Mouse (Mus musculus) testis, postnatal 10 days (tissue): ENCODE measurements at regions not wholly inside any gene's neighbourhood (a gene's known extent, or its start where the extent isn't known, plus 50 kb on each side); places are given as distances from the start of the nearest gene placed in this dataset.

Source experiments
- DNase-seq: peaks from one replicate; pipeline ENCODE4 v3.0.0; 2021; ENCODE audit warnings: low spot score

DNA sequence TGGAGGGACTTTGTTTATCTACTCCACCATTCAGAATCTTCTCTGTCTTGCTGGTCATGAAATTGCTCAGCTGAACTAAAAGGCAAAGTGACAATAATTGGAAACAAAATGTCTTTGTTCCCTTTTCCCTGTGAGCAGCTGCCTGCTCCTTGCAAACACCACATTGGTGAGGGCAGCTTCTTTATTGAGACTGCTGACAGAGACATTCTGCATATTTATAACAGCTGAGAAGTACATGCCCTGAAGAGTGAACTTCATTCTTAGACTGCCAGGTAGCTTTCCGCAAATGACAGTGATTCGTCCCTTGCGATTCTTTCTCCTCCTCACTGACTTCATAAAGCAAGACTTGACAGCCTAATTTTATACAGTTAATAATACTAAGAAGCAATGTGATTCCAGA, 237.0 kb downstream of the Cps1 start:
- DNase-seq, result no peak

DNA sequence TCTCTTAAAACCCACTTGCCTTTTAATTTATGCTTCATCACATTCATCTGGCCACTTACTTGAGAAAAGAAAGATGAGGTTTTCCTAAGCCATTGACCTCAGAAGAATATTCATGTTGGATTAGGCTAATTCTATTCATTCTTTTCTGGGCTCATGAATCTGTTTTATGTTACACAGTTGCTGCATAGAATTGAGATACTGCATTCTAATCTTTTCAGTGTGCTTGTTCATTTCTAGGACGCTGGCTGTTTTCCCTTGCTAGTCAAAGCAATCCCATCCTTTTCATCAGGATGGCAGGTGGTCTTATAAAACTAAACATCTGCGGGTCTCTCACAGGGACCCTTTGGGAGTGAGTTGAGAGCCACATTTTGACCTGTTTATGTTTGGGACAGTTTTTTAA, 243.2 kb downstream of the Cps1 start:
- DNase-seq, result no peak

DNA sequence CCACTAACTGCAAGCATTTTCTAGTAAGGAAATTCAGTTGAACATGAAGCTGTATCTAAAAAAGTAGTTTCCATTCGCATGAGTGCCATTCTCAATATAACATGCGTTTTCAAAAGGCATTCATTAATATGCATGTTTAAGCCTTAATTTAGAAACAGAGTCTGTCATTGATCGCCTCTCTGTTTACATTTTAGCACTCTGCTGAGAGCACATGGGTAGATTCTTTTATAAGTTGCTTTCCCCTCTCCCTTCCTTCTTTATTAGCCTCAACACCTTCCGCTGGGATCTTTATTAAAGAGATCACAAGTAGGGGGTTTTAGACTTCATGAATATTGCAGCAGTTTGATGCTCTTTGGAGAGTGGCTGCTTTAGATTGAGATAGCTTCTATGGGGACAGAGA, 243.7 kb downstream of the Cps1 start:
- DNase-seq, result no peak

DNA sequence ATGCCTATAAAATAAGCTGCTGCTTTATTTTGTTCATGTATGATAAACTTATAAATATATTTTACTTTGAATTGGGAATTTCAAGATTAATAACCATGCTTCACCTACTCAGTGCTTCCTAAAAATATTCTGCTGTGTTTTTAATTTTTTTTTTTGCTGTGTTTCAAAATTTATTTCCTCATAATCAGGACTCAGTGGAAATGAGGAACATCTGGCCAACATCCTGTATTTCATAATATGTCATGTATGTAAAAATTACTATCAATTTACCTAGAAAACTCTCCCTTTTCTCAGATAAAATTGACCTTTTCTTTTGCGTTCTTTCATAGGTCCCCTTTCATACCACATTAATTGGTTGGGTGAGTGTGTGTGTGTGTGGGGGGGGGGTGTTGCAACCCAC, 259.5 kb downstream of the Cps1 start:
- DNase-seq, result no peak

DNA sequence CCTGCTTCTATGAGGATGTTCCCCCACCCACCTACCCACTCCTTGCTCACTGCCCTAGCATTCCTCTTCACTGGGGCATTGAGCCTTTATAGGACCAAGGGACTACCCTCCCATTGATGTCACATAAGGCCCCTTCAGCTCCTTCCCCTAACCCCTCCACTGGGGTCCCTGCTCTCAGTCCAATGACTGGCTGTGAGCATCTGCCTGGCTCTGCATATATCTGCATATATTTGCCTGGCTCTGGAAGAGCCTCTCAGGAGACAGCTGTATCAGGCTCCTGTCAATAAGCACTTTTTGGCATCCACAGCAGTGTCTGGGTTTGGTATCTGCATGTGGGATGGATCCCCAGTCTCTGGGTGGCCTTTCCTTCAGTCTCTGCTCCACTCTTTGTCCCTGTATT, 262.6 kb downstream of the Cps1 start:
- no peak for DNase-seq

DNA sequence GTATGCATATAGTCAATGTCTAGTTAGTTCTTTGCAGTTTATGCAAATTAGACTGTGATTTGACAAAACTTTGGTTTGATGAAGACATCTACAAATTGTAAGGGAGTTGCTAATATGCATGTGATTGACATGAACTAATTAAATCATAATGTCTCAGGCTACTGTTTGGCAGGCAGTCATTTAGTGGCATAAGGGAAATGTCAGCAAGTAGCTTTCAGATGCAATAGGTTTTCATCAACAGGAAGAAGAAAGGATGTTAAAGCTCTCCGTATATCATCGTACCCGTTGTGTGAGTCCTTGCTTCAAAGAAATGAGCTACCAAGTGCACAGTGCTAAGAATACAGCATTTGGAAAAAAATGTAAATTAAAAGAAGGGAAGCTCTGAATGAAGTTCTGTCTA, 264.1 kb downstream of the Cps1 start:
- DNase-seq, result no peak

DNA sequence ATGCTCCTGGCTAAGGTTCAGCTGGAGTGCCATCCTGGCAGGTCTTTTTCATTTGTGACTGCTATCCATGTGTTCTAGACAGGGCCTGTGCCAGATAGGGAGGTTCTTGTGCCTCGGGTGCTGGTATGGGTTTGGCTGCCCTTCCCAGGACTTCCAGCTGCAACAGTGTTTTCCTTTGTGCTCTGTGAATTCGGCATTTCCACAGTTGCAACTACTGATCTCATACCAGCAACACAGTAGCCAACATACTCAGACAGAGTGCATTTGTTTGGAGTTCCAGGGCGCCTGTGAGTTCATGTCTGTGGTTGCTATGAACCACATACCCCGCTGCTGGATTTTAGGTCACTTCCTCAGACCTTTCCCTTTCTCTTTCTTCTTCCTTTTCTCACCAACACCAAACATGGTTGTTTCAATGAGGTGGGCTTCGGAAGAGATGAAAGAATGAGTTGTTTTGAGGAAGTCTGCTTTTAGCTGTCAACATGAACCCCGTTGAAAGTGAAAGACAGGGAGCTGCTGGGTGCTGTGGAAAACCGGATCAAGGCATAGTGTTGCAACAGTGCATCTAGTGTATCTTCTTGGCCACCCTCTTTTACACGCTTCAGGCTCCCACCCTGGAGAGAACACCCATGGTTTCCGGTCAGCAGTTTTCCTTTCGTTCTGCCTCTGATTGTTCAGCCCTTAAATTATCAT, 275.1 kb downstream of the Cps1 start:
- peak; percentile 54 for DNase-seq

DNA sequence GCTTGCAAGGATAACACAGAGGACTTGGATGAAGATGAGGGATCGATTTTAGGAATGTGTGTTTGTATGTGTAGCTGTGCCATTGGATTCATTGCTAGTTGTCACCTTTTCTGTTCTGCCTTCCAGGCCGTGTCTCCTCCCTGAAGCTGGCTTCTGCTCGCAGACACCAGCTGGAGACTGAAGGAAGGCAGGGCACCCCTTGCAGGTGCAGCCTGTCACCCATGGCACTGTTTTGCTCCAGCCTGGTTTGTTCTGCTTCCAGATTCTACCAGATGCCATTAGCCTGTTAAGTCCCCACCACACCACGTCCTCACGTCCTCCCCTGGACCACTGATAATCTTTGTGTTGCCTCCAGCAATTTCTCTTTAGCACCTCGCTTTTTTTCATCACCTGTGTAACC, 286.7 kb downstream of the Cps1 start:
- no peak for DNase-seq

DNA sequence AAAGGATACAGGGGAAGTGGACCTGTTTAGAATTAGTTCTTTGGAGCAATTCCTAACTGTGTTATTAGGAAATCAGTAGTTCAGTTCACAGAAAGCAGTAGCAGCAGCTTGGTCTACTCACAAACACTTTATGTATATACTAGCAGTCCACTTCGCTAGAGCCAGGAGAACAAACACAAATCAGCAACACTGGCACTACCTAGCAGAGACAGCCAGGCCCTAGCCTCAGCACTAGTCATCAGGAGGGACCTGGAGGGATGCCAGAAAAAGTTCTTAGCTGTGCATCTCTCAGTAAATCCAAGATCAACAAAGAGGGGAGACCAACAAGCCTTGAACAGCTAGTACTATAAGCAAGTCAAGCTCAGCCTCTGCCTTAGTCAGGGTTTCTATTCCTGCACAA, 294.4 kb downstream of the Cps1 start:
- no peak for DNase-seq

DNA sequence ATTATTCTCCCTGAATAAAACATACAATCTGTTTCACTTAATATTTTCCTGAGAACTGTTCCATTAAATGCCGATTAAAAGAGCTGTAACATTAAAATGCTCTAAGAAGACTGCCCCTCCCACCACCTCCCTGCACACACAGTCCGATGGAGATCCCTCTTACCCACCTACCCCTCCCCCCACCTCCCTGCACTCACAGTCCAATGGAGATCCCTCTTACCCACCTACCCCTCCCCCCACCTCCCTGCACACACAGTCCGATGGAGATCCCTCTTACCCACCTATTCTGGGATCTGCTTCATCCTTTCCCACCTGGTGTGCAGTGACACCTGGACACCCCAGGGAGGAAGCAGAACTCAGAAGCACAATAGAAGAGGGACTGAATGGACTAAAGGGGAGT, 305.6 kb downstream of the Cps1 start:
- DNase-seq, result no peak

DNA sequence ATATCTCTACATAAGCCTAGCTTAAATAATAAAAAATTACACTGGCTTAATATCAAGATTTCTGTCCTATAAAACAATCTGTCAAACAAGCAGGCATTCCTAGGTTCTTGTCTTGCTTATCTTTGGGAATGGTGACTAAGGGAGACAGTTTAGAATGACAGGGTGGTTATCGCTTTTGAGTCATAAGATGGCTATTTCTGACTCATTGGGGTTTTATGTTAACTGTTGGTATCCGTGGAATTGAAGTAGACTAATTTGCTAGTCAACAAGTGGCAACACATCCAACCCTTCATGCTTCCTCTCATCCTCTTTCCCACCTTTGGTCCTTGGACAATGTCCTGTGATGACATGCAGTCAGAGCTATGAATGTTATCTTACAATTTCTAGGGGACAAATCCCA, 328.0 kb downstream of the Cps1 start:
- no peak for DNase-seq

DNA sequence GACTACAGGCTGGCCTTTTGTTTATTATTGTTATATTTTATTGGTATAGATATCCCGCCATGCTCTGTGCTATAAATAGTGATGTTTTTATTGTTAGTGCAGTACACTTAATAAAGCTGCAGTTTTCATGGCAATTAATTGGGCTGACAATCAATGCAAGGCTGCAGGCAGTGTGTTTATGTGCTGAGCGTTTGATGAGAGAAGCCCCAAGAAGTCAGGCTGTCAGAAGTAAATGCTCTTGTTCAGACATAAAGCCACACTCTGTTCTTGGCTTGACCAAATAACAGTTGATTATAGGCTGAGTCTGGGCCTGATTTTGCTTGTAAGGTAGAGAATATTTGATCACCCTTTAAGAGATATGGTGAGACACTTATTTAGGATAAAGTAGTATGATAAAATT, 341.4 kb downstream of the Cps1 start:
- DNase-seq, result no peak

DNA sequence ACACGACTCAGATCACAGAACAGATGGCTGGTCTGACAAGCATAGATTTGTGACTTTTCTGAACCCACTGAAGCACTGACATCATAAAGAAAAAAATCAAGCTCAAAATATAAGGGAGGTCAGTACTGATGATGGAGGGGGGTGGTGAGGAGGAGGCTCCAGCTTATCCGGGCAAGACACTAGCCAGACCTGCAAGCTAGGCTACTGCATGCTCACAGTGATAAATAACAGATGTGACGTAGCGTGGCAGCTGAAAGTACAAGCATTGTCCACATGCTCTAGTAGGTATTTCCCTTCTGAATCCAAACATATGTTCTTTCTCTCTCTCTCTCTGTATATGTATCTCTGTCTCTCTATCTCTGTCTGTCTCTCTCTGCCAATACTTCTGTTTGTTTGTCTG, 342.7 kb downstream of the Cps1 start:
- DNase-seq, result no peak

DNA sequence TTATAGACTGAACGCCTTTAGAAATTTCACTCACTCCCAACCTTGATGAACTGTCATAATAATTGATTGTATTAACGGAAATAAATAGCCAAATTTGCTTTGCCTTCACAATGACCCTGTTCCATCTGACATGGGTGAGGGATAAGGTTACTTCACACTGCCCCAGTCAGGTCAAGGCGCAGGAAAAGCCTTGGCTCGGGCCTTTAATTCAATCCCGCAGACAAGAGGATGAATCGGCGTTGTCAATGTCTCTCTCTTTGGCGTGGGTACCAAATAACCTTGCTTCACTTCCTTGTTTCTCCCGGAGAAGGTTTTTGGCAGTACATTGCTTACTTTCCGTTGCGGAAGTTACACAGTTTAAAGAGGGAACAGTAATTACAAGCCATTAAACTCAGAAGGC, 354.2 kb downstream of the Cps1 start:
- DNase-seq, result no peak

DNA sequence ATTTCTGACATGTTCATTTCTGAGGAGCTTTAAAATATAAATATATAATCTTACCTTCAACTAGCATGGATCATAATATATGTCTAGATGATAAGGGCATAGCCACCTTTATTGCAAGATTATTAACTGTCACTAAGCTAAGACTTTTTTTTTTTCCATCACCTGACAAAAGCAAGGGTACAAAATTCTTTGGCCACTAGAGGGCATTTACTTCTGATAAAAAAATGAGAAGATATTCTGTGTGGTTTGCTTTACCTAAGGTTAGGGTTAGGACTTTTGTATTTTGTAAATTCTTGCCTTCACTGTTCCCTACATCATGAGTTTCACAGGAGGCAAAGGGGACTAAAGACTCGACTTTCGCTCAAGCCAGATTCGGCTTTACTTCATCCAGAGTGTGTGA, 355.1 kb downstream of the Cps1 start:
- no peak for DNase-seq

DNA sequence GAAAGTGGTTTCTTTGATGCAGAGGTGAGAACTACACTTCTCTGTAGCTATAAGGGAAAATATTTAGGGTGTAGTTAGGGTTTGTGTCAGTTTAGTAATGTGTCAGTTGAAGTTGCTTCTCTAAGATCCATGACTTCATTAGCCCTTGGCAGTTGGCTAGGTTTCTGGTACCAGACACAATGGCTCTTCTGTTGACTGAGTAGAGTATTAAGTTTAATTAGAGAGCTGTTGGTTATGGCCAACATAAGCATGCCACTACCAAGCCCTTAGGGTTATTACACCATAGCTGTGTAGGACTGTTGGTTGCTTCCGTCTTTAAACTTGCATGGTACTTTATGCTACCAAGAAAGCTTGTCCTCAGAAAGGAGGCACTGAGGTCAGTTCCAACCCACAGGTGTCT, 359.1 kb downstream of the Cps1 start:
- no peak for DNase-seq

DNA sequence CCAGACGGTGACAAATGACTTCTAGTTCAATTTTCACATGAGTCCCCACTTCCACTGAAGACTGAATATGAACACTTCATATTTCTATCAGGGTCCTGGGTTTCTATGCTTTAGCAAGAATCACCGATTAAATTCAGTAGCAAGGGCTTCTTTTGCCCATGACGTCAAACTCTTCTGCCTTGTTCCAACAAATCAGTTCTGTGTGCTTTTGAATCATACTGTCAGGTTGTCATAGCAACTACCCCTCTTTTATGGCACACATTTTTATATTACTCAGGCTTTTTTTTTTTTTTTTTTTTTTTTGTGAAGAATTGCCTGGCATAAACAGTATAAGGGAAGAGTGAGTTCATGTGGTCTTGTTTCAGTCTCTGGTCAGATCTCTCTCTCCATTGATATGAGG, 381.3 kb downstream of the Cps1 start:
- no peak for DNase-seq

DNA sequence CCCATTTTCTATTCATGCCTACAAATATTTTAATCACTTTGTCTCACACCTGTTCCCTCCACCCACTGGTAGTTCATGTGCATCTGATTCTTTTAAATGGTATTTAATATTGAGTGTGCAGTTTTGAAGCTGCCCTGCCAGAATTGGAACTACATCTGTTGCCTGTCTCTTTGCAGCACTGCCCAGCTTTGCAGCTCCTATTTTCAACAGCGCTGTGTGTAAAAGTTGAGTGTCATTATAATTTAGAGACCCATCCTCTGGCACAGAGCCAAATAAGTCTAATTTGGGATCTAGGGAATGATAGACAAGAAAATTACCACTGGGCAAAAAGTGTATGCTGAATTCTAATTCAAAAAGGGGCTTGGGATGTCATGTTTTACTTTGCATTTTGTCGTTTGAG, 382.9 kb downstream of the Cps1 start:
- no peak for DNase-seq

DNA sequence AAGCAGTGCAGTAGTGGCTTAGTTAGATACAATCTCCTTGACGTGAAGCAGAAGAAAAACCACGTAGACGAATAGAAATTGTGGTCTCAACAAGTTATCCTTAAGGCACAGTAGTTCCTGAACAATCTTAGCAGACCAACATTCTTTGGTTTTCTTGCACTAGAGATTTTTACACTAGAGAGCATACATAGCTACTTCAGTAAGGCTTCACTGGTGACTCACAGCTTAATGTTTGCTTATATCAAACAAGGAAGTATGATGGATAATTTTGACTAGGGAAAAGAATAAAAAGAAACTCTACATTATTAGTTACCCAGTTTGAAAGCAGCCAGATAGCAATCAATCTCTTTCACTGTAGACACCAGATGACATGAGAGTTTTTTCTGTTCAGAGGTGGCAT, 395.5 kb downstream of the Cps1 start:
- no peak for DNase-seq

DNA sequence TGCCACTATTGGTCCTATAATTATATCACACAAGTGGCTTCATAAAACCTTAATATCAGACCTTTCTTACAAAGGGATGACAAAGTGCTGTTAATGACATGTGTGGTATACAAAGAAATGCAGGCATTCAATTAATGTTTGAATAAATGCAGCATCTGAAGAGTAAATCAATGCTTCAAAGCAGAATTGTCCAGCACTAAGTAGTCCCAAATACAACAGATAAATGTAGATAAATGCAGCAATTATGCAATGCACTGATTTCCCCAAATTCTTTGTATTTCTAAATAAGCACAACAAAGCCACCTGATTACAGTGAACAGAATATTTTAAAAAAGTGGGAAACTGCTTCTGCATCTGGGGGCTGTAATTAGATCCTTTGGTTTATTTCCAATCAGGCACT, 435.9 kb downstream of the Cps1 start:
- no peak for DNase-seq

DNA sequence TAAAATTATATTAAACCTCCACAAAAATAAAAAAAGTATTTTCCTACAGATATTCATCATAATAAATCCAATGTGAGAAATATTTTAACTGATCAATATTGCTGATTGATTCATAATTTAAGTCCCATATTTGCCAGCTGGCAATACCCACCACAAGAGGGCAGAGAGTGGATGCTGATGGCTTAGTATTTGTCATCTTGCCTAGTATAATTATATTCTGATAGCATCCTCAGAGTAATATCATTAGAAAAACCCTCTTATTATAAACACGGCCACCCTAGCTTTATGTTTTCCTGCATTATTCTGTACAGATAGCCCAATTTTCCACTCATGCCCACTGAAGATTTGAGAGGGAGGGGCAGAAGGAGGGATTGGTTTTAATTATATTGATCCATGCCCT, 436.4 kb downstream of the Cps1 start:
- no peak for DNase-seq

DNA sequence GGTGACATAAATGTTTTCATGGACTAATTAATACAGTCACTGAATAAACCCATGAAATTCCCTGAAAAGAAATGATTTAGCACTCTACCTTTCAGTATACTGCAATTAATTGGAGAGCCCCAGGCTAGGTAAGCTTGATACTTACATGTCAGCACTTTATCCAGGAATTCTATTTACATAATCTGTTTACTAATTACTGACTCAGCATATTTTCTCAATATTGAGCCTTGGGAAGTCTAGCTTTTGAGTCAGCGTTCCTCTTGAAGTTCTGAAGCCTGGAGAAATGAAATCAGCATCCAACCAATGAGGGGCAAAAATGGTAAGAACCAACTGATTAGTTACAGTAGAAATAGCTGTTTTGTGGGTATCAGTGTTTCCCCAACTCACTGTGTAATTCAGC, 448.8 kb downstream of the Cps1 start:
- DNase-seq, result no peak

DNA sequence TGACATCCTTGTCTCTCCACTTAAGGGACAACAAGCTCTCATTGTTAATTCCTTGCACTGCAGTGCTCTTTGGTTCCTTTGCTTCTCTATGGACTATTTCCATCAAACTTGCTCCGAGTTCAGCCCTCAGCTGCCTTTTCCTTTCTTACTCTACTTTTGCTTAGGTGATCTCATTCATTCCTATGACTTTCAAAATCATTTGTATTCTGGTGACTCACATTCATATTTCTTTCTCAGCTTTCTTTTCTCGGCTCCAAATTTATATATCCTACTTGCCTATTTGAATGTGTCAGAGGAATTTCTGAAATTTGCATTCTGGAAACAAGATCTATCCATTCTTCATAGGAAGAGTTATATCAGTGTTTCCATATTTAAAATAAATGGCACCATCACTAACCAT, 456.9 kb downstream of the Cps1 start:
- DNase-seq, result no peak
